In the genomic region with DNA sequence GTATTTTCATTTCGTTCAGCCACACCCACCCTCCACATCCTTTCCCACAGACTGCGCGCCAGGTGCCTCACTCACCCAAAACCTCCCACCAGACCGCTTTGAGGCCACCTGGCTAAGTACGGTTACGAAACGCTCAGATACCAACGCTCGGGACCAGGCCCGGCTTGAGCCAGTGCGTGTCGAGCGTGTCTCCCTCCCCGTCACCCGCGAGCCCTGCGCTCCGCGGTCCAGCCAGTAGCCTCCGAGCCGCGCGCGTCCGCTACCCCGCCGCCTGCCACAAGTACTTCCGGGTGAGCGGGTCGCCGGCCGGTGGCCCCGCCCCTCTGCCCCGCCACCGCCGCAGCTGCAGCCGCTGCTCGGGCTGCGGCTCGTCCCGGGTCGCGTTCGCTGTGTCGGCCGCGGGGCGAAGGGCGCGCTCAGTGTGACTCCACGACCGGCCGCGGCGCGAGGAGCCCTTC, we compare ENCODE assay signal across 8 mouse cellular contexts. TPM values are rescaled to one million over a fixed set of nuclear protein-coding genes. Genes with fewer than 3 reads are reported as not detected.
DNase-seq lines count a peak whose midpoint lies in the region; ATAC-seq and TF ChIP-seq lines count a peak whose summit lies in the region.

No protein-coding gene starts in this region.

- peak overlapping the region; percentile 96 for H3K4me3 ChIP-seq in embryonic facial prominence, embryonic 14.5 days (ENCODE audit: low read depth, low read length)
- H3K4me3 ChIP-seq in kidney, embryonic 14.5 days (ENCODE audit: low read length): peak overlapping the region; percentile 96
- peak overlapping the region; percentile 98 for H3K4me3 ChIP-seq in liver, embryonic 11.5 days (ENCODE audit: low read depth, low read length)
- H3K4me3 ChIP-seq in myocyte: peak overlapping the region; percentile 32
- peak overlapping the region; percentile 99 for H3K4me3 ChIP-seq in stomach, embryonic 14.5 days (ENCODE audit: low read depth, low read length)

- no peaks in the 10 kb centered on the region for H3K9me3 ChIP-seq in embryonic facial prominence, embryonic 14.5 days (ENCODE audit: control insufficient read depth, low read length)
- no peaks in the 10 kb centered on the region for H3K9me3 ChIP-seq in kidney, embryonic 14.5 days (ENCODE audit: control insufficient read depth, low read length)
- H3K9me3 ChIP-seq in liver, embryonic 11.5 days (ENCODE audit: control insufficient read depth, low read length): no peaks in the 10 kb centered on the region
- H3K9me3 ChIP-seq in stomach, embryonic 14.5 days (ENCODE audit: control insufficient read depth, low read depth, low read length): no peaks in the 10 kb centered on the region

- H3K27me3 ChIP-seq in embryonic facial prominence, embryonic 14.5 days (replicated peaks; ENCODE audit: control insufficient read depth, insufficient read depth, low read length): no peaks in the 10 kb centered on the region
- no peaks in the 10 kb centered on the region for H3K27me3 ChIP-seq in kidney, embryonic 14.5 days (ENCODE audit: control insufficient read depth, insufficient read depth, low read length)
- H3K27me3 ChIP-seq in liver, embryonic 11.5 days (replicated peaks; ENCODE audit: control insufficient read depth, insufficient read depth, low read length): no peaks in the 10 kb centered on the region
- no peaks in the 10 kb centered on the region for H3K27me3 ChIP-seq in myocyte (ENCODE audit: control insufficient read depth, insufficient read depth, insufficient read length)
- H3K27me3 ChIP-seq in stomach, embryonic 14.5 days (ENCODE audit: control insufficient read depth, insufficient read depth, low read length): no peaks in the 10 kb centered on the region

- ATAC-seq in embryonic facial prominence, embryonic 14.5 days (ENCODE audit: low read depth): peak; percentile 95
- peak; percentile 93 for ATAC-seq in kidney, embryonic 14.5 days (ENCODE audit: low FRiP score, low TSS enrichment)
- peak; percentile 90 for ATAC-seq in liver, embryonic 11.5 days (replicated peaks; ENCODE audit: low FRiP score)
- ATAC-seq in stomach, embryonic 14.5 days (ENCODE audit: insufficient number of reproducible peaks, insufficient read depth, low FRiP score, low read depth): peak; percentile 94

- peaks cover 12% of the 10 kb centered on the region for H3K4me1 ChIP-seq in embryonic facial prominence, embryonic 14.5 days (ENCODE audit: control insufficient read depth, insufficient read depth, low read length)
- H3K4me1 ChIP-seq in kidney, embryonic 14.5 days (ENCODE audit: control insufficient read depth, insufficient read depth, low read length): peaks cover 5% of the 10 kb centered on the region; the same call in 1 of the 2 replicates
- H3K4me1 ChIP-seq in liver, embryonic 11.5 days (replicated peaks; ENCODE audit: control insufficient read depth, insufficient read depth, low read length): peaks cover 15% of the 10 kb centered on the region; the same call in 1 of the 2 replicates
- no peaks in the 10 kb centered on the region for H3K4me1 ChIP-seq in stomach, embryonic 14.5 days (ENCODE audit: control insufficient read depth, insufficient read depth, low read length)

- DNase-seq in A20 (ENCODE audit: low read depth, low spot score): peak; percentile 89
- peak; percentile 69 to 81 for DNase-seq in adrenal gland, postnatal 4 days (ENCODE audit: low spot score in 2 of 2)
- DNase-seq in embryonic facial prominence, embryonic 14.5 days (ENCODE audit: low spot score): peak; percentile 83
- peak; percentile 87 to 88 for DNase-seq in heart, adult 9 months (ENCODE audit: low spot score in 2 of 2)
- peak; percentile 85 for DNase-seq in liver, embryonic 11.5 days (ENCODE audit: low spot score)

- peak overlapping the region; percentile 89 for H3K4me2 ChIP-seq in embryonic facial prominence, embryonic 14.5 days (ENCODE audit: low read depth, low read length)
- H3K4me2 ChIP-seq in kidney, embryonic 14.5 days (replicated peaks; ENCODE audit: low read depth, low read length): peak overlapping the region; percentile 77
- peak overlapping the region; percentile 92 for H3K4me2 ChIP-seq in liver, embryonic 11.5 days
- peak overlapping the region; percentile 84 for H3K4me2 ChIP-seq in myocyte (ENCODE audit: low read depth)
- peak overlapping the region; percentile 78 for H3K4me2 ChIP-seq in stomach, embryonic 14.5 days (replicated peaks; ENCODE audit: low read depth, low read length)

- peak overlapping the region; percentile 89 for H3K9ac ChIP-seq in embryonic facial prominence, embryonic 14.5 days (ENCODE audit: low read depth, low read length)
- H3K9ac ChIP-seq in kidney, embryonic 14.5 days (ENCODE audit: low read depth, low read length): peak overlapping the region; percentile 89
- peak overlapping the region; percentile 83 for H3K9ac ChIP-seq in liver, embryonic 11.5 days (ENCODE audit: low read depth, low read length)
- peak overlapping the region; percentile 74 for H3K9ac ChIP-seq in stomach, embryonic 14.5 days (replicated peaks; ENCODE audit: low read depth, low read length)

- peak overlapping the region; percentile 92 for H3ac ChIP-seq in myocyte (ENCODE audit: control insufficient read depth, insufficient read length)

- H3K36me3 ChIP-seq in embryonic facial prominence, embryonic 14.5 days (ENCODE audit: control insufficient read depth, insufficient read depth, low read length): no peaks in the 10 kb centered on the region
- no peaks in the 10 kb centered on the region; the same call in 1 of the 2 replicates for H3K36me3 ChIP-seq in kidney, embryonic 14.5 days (ENCODE audit: control insufficient read depth, insufficient read depth, low read length)
- no peaks in the 10 kb centered on the region for H3K36me3 ChIP-seq in liver, embryonic 11.5 days (ENCODE audit: control insufficient read depth, insufficient read depth, low read length)
- H3K36me3 ChIP-seq in myocyte (ENCODE audit: control insufficient read depth, insufficient read depth): no peaks in the 10 kb centered on the region
- H3K36me3 ChIP-seq in stomach, embryonic 14.5 days (ENCODE audit: control insufficient read depth, insufficient read depth, low read length): no peaks in the 10 kb centered on the region; the same call in 1 of the 2 replicates

- peaks cover 32% of the 10 kb centered on the region for H3K79me2 ChIP-seq in myocyte (ENCODE audit: control insufficient read depth, insufficient read depth)

- peak; percentile 93 for TF ChIP-seq POLR2A in myocyte (IDR thresholded peaks at IDR 0.05; ENCODE audit: insufficient read length, low read depth)

- H3K27ac ChIP-seq in embryonic facial prominence, embryonic 14.5 days (replicated peaks; ENCODE audit: low read depth, low read length): peak overlapping the region; percentile 70
- H3K27ac ChIP-seq in kidney, embryonic 14.5 days (ENCODE audit: low read depth, low read length): peak overlapping the region; percentile 74
- H3K27ac ChIP-seq in liver, embryonic 11.5 days (ENCODE audit: low read depth, low read length): peak overlapping the region; percentile 87
- peak overlapping the region; percentile 74 for H3K27ac ChIP-seq in stomach, embryonic 14.5 days (ENCODE audit: low read length)

- WGBS in embryonic facial prominence, embryonic 14.5 days: 1% methylated on average over 28 of the region's 56 CpGs
- WGBS in kidney, embryonic 14.5 days: under 1% methylated on average over 56 of the region's 56 CpGs
- under 1% methylated on average over 56 of the region's 56 CpGs for WGBS in liver, embryonic 11.5 days
- under 1% methylated on average over 56 of the region's 56 CpGs for WGBS in stomach, embryonic 14.5 days

TF ChIP-seq in myocyte, 11 proteins besides CTCF, POLR2A, EP300 and RAD21:
- TF ChIP-seq MAX (IDR thresholded peaks at IDR 0.05; ENCODE audit: low read depth): no peak
- TF ChIP-seq REST (IDR thresholded peaks at IDR 0.05; ENCODE audit: insufficient read depth, insufficient read length): no peak
- no peak for TF ChIP-seq USF1 (IDR thresholded peaks at IDR 0.05; ENCODE audit: low read depth)
- TF ChIP-seq MYOG (IDR thresholded peaks at IDR 0.05; ENCODE audit: control insufficient read depth in 1 of 3, insufficient read depth in 1 of 3, insufficient read length in 2 of 3, low read depth in 2 of 3): peak in 2 of 3 experiments; percentile 35 to 82
- TF ChIP-seq CEBPB (IDR thresholded peaks at IDR 0.05; ENCODE audit: insufficient read depth, poor library complexity, severe bottlenecking): no peak
- TF ChIP-seq MYOD1 (IDR thresholded peaks at IDR 0.05; ENCODE audit: control insufficient read depth in 1 of 3, insufficient read length in 2 of 3, low read depth in 2 of 3): peak in 1 of 3 experiments; percentile 71
- TF ChIP-seq SRF (IDR thresholded peaks at IDR 0.05; ENCODE audit: control insufficient read depth, insufficient read length, low read depth): no peak
- peak; percentile 92 for TF ChIP-seq POLR2AphosphoS2 (IDR thresholded peaks at IDR 0.05; ENCODE audit: insufficient read length, low read depth)
- no peak for TF ChIP-seq TCF3 (IDR thresholded peaks at IDR 0.05; ENCODE audit: insufficient read length, low read depth)
- no peak for TF ChIP-seq E2F4 (IDR thresholded peaks at IDR 0.05; ENCODE audit: insufficient read depth)
- no peak for TF ChIP-seq TCF12 (IDR thresholded peaks at IDR 0.05; ENCODE audit: insufficient read depth, poor library complexity, severe bottlenecking)

RNA-seq across cellular contexts. Expression of a gene that starts 0.4 kb away (rescaled TPM):
- total RNA-seq in adrenal gland, postnatal 4 days (2021): 10 to 100 TPM; 55.1 to 55.9 TPM
- 39.2 and 40.4 TPM in 2 replicates for polyA plus RNA-seq in embryonic facial prominence, embryonic 14.5 days (2014; fragmentation: Nextera tagmentation; extraction: Ambion mirVana)
- polyA plus RNA-seq in kidney, embryonic 14.5 days (2014; fragmentation: Nextera tagmentation; extraction: Ambion mirVana): 29.6 and 37.8 TPM in 2 replicates
- 40.0 and 40.3 TPM in 2 replicates for polyA plus RNA-seq in liver, embryonic 11.5 days (2014; fragmentation: Nextera tagmentation; extraction: Ambion mirVana)
- 27.8 TPM for polyA plus RNA-seq in myocyte (2012; fragmentation: generic; extraction: Trizol)
- 34.5 and 35.0 TPM in 2 replicates for polyA plus RNA-seq in stomach, embryonic 14.5 days (2014; fragmentation: Nextera tagmentation; extraction: Ambion mirVana)

Comparison
In these comparisons a context has a peak if more than half of its experiments do, and no peak if none do; other contexts are left out.
1. Peak in every context shown above with its lines: DNase-seq, ATAC-seq, H3K4me3 ChIP-seq and H3K27ac ChIP-seq.
2. H3K4me3 ChIP-seq: peak in every context shown above with its lines; median percentile 99 in stomach, embryonic 14.5 days; 98 in liver, embryonic 11.5 days; 96 in embryonic facial prominence, embryonic 14.5 days; 96 in kidney, embryonic 14.5 days; 32 in myocyte.